Mouse (Mus musculus) hindbrain, embryonic 15.5 days (tissue): ENCODE data around the gene Scgb1b12. TPM values are rescaled to one million over a fixed set of nuclear protein-coding genes. Genes with fewer than 3 reads are reported as not detected.
"Not testable (repeated sequence)": the region's sequence is repeated elsewhere in the genome, so short reads cannot be mapped to it uniquely, and the experiment has no call there.

ENCODE experiments used
- ATAC-seq: fragments of 200-750 bp; cut with Nextera tagmentation; 2 replicates; pipeline ENCODE4 v1.8.0; 2017; ENCODE audit warnings: low read depth, moderate number of reproducible peaks, moderate TSS enrichment; ENCODE audit not compliant: low FRiP score
- H3K27ac ChIP-seq: fragments of 300-500 bp; sonication (generic); replicated peaks from 2 replicates; pipeline ENCODE4 v1.5.1; 2015; ENCODE audit warnings: mild to moderate bottlenecking, inconsistent platforms
- H3K27me3 ChIP-seq: fragments of 300-500 bp; sonication (generic); 2 replicates; pipeline ENCODE4 v1.6.1; 2015; ENCODE audit warnings: control low read depth, inconsistent platforms
- H3K36me3 ChIP-seq: fragments of 300-500 bp; sonication (generic); 2 replicates; pipeline ENCODE4 v1.6.1; 2015; ENCODE audit warnings: control low read depth, inconsistent platforms
- H3K4me1 ChIP-seq: fragments of 300-500 bp; sonication (generic); replicated peaks from 2 replicates; pipeline ENCODE4 v1.6.1; 2015; ENCODE audit warnings: control low read depth, inconsistent platforms
- H3K4me2 ChIP-seq: fragments of 300-500 bp; sonication (generic); 2 replicates; pipeline ENCODE4 v1.6.1; 2015; ENCODE audit warnings: moderate library complexity, mild to moderate bottlenecking, inconsistent platforms
- H3K4me3 ChIP-seq: fragments of 300-500 bp; sonication (generic); 2 replicates; pipeline ENCODE4 v1.5.1; 2015; ENCODE audit warnings: mild to moderate bottlenecking, inconsistent platforms
- H3K9ac ChIP-seq: fragments of 300-500 bp; sonication (generic); 2 replicates; pipeline ENCODE4 v1.6.1; 2015; ENCODE audit warnings: inconsistent platforms
- H3K9me3 ChIP-seq: fragments of 300-500 bp; sonication (generic); 2 replicates; pipeline ENCODE4 v1.6.1; 2016; ENCODE audit warnings: control low read depth, inconsistent platforms
- WGBS: fragments of 180-500 bp; shearing (Covaris S2); methylation state at CpG from one replicate; pipeline ENCODE4 v1.1.7; 2015; 5-methylcytosine and 5-hydroxymethylcytosine counted together
- polyA plus RNA-seq: library from polyadenylated mRNA; unstranded; fragments of >200 nt; fragmentation: Nextera tagmentation; extraction: Ambion mirVana; gene quantifications from 2 replicates; pipeline ENCODE4 v1.2.1, GENCODE M21; 2015

Scgb1b12 gene
- polyA plus RNA-seq = not detected in 2 replicates

DNA sequence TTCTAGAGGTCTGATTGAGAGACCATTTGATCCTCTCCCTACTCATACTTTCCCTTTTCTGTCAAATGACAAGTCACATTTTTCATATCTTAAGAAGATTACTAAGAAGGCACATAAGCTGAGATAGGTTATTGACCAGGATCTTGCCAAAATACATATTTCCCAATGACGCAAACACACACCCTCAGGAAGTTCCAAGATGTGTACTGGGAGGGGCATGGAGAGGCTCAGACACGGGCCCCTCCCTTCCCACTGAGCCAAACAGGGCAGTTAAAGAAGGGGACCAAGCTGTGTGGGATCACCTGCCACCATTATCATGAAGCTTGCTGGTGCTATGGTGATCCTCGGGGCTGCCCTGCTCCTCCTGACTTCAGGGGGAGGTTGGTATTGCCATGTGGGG is at the start of gene Scgb1b12:
Scgb1b12 (plus strand) TSS at position 301 of the 400 bp plus-strand sequence.
- H3K4me3 ChIP-seq, H3K4me1 ChIP-seq, H3K36me3 ChIP-seq, ATAC-seq, H3K27me3 ChIP-seq, H3K4me2 ChIP-seq, H3K9ac ChIP-seq, H3K27ac ChIP-seq, H3K9me3 ChIP-seq: not testable (repeated sequence)
- 77% methylated on average over 2 of the region's 3 CpGs for WGBS

DNA sequence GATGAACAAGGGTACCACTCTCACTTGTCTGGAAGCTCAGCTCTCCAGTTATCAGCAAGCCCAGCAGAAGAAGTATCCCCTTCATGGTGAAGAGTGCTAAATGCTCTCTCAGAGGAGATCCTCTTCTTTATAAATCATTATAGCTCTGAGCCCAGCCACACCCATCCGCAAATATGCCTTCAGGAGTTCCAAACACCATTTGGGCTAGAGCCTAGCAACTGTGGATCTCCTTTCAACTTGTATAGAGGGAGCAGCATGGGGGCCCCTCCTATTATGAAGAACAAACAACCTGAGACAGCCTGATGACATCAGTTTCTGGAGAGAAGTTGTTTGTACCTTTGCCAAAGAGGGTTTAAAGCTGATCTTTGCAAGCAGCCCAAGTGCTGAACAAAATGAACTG is 6.8 kb upstream of the Scgb1b12 start, which contains the start of gene Scgb2b12:
Scgb2b12 (minus strand) TSS at position 101 of the 400 bp plus-strand sequence.
- not testable (repeated sequence) for ATAC-seq, H3K4me2 ChIP-seq, H3K9me3 ChIP-seq, H3K4me3 ChIP-seq, H3K36me3 ChIP-seq, H3K4me1 ChIP-seq, H3K9ac ChIP-seq, H3K27ac ChIP-seq, H3K27me3 ChIP-seq
- 90% methylated on average over 1 of the region's 1 CpGs for WGBS

Other genes starting within 250 kb of the Scgb1b12 start
- not detected in 2 replicates for gene Scgb1b10, start 233.3 kb upstream of the Scgb1b12 start, polyA plus RNA-seq
- gene Scgb2b11, start 123.0 kb upstream of the Scgb1b12 start, polyA plus RNA-seq = not detected in 2 replicates
- not detected in 2 replicates for gene Scgb1b11, start 111.3 kb upstream of the Scgb1b12 start, polyA plus RNA-seq
- not detected in 2 replicates for gene Scgb2b12, start 6.9 kb upstream of the Scgb1b12 start, polyA plus RNA-seq
- not detected in 2 replicates for gene Scgb1b29, start 107.4 kb downstream of the Scgb1b12 start, polyA plus RNA-seq